Mouse (Mus musculus): ENCODE results near the gene Lrrc8e.

- TF ChIP-seq EP300 (IDR thresholded peaks at IDR 0.05; ENCODE audit: low read depth): no peak
- no peak for TF ChIP-seq CTCF (IDR thresholded peaks at IDR 0.05; ENCODE audit: low read depth)
These were observed 13.2 kb upstream of the Lrrc8e start for GRCm38 (mm10) chr8:4213210-4214005.

All from liver, postnatal 0 days (tissue).